Mouse (Mus musculus): ENCODE measurements at regions not wholly inside any gene's neighbourhood (a gene's known extent, or its start where the extent isn't known, plus 50 kb on each side); places are given as distances from the start of the nearest gene placed in this dataset.

- H3K27ac ChIP-seq (replicated peaks): no peak overlapping the region
- H3K36me3 ChIP-seq (replicated peaks): no peaks in the 10 kb centered on the region
- no peaks in the 10 kb centered on the region for H3K4me1 ChIP-seq
- 85% methylated on average over 5 of the region's 5 CpGs for WGBS
- DNase-seq (ENCODE audit: low spot score): no peak
- H3K27me3 ChIP-seq (replicated peaks; ENCODE audit: low read depth, poor library complexity, severe bottlenecking): no peaks in the 10 kb centered on the region
- no peak overlapping the region for H3K4me3 ChIP-seq
- no peaks in the 10 kb centered on the region for H3K9me3 ChIP-seq
Observed at GRCm38 (mm10) chr5:51397528-51397927, 170.0 kb downstream of the Ppargc1a start.

GRCm38 (mm10) chr5:51391319-51391718, 176.2 kb downstream of the Ppargc1a start:
- no peaks in the 10 kb centered on the region for H3K27me3 ChIP-seq (replicated peaks; ENCODE audit: low read depth, poor library complexity, severe bottlenecking)
- H3K4me1 ChIP-seq: no peaks in the 10 kb centered on the region
- no peaks in the 10 kb centered on the region for H3K36me3 ChIP-seq (replicated peaks)
- WGBS: 89% methylated on average over 8 of the region's 8 CpGs
- H3K27ac ChIP-seq (replicated peaks): no peak overlapping the region
- no peaks in the 10 kb centered on the region for H3K9me3 ChIP-seq
- H3K4me3 ChIP-seq: no peak overlapping the region
- no peak for DNase-seq (ENCODE audit: low spot score)

GRCm38 (mm10) chr5:51387751-51388150, 179.8 kb downstream of the Ppargc1a start:
- Histone ChIP-seq H3K4me1 (no peaks in the 10 kb centered on the region), H3K27me3 (replicated peaks; ENCODE audit: low read depth, poor library complexity, severe bottlenecking) (no peaks in the 10 kb centered on the region), H3K36me3 (replicated peaks) (no peaks in the 10 kb centered on the region), H3K9me3 (no peaks in the 10 kb centered on the region), H3K4me3 (no peak overlapping the region), H3K27ac (replicated peaks) (no peak overlapping the region)
- DNase-seq (ENCODE audit: low spot score): no peak
- WGBS: 58% methylated on average over 2 of the region's 2 CpGs

- Histone ChIP-seq H3K36me3 (replicated peaks) (no peaks in the 10 kb centered on the region), H3K9me3 (no peaks in the 10 kb centered on the region), H3K4me1 (no peaks in the 10 kb centered on the region), H3K27ac (replicated peaks) (no peak overlapping the region), H3K4me3 (no peak overlapping the region), H3K27me3 (replicated peaks; ENCODE audit: low read depth, poor library complexity, severe bottlenecking) (no peaks in the 10 kb centered on the region)
- WGBS: 83% methylated on average over 3 of the region's 3 CpGs
- DNase-seq (ENCODE audit: low spot score): no peak
Observed at GRCm38 (mm10) chr5:51386409-51386808, 181.1 kb downstream of the Ppargc1a start.

- H3K27me3 ChIP-seq (replicated peaks; ENCODE audit: low read depth, poor library complexity, severe bottlenecking): no peaks in the 10 kb centered on the region
- 88% methylated on average over 6 of the region's 6 CpGs for WGBS
- no peak for DNase-seq (ENCODE audit: low spot score)
- H3K4me3 ChIP-seq: no peak overlapping the region
- H3K36me3 ChIP-seq (replicated peaks): no peaks in the 10 kb centered on the region
- no peaks in the 10 kb centered on the region for H3K9me3 ChIP-seq
- no peaks in the 10 kb centered on the region for H3K4me1 ChIP-seq
- no peak overlapping the region for H3K27ac ChIP-seq (replicated peaks)
Observed at GRCm38 (mm10) chr5:51384278-51384677, 183.2 kb downstream of the Ppargc1a start.

- H3K36me3 ChIP-seq (replicated peaks): no peaks in the 10 kb centered on the region
- 93% methylated on average over 1 of the region's 1 CpGs for WGBS
- no peaks in the 10 kb centered on the region for H3K9me3 ChIP-seq
- no peaks in the 10 kb centered on the region for H3K4me1 ChIP-seq
- H3K4me3 ChIP-seq: no peak overlapping the region
- no peak overlapping the region for H3K27ac ChIP-seq (replicated peaks)
- H3K27me3 ChIP-seq (replicated peaks; ENCODE audit: low read depth, poor library complexity, severe bottlenecking): no peaks in the 10 kb centered on the region
- no peak for DNase-seq (ENCODE audit: low spot score)
Observed at GRCm38 (mm10) chr5:51359101-51359500, 208.4 kb downstream of the Ppargc1a start.

- H3K36me3 ChIP-seq (replicated peaks): no peaks in the 10 kb centered on the region
- H3K9me3 ChIP-seq: no peaks in the 10 kb centered on the region
- no peaks in the 10 kb centered on the region for H3K27me3 ChIP-seq (replicated peaks; ENCODE audit: low read depth, poor library complexity, severe bottlenecking)
- DNase-seq (ENCODE audit: low spot score): no peak
- H3K4me3 ChIP-seq: no peak overlapping the region
- no peak overlapping the region for H3K27ac ChIP-seq (replicated peaks)
- no peaks in the 10 kb centered on the region for H3K4me1 ChIP-seq
- WGBS: 70% methylated on average over 2 of the region's 2 CpGs
Observed at GRCm38 (mm10) chr5:51348256-51348655, 219.3 kb downstream of the Ppargc1a start.

- no peak for DNase-seq (ENCODE audit: low spot score)
- H3K9me3 ChIP-seq: no peaks in the 10 kb centered on the region
- H3K4me1 ChIP-seq: no peaks in the 10 kb centered on the region
- H3K4me3 ChIP-seq: no peak overlapping the region
- H3K27me3 ChIP-seq (replicated peaks; ENCODE audit: low read depth, poor library complexity, severe bottlenecking): no peaks in the 10 kb centered on the region
- H3K27ac ChIP-seq (replicated peaks): no peak overlapping the region
- 97% methylated on average over 3 of the region's 3 CpGs for WGBS
- no peaks in the 10 kb centered on the region for H3K36me3 ChIP-seq (replicated peaks)
Observed at GRCm38 (mm10) chr5:51329142-51329541, 238.4 kb downstream of the Ppargc1a start.

GRCm38 (mm10) chr5:51289191-51289590, 278.3 kb downstream of the Ppargc1a start:
- Histone ChIP-seq H3K9me3 (no peaks in the 10 kb centered on the region), H3K4me1 (no peaks in the 10 kb centered on the region), H3K4me3 (no peak overlapping the region), H3K36me3 (replicated peaks) (no peaks in the 10 kb centered on the region), H3K27me3 (replicated peaks; ENCODE audit: low read depth, poor library complexity, severe bottlenecking) (no peaks in the 10 kb centered on the region), H3K27ac (replicated peaks) (no peak overlapping the region)
- WGBS: 75% methylated on average over 1 of the region's 1 CpGs
- no peak for DNase-seq (ENCODE audit: low spot score)

GRCm38 (mm10) chr5:51288234-51288633, 279.3 kb downstream of the Ppargc1a start:
- H3K27me3 ChIP-seq (replicated peaks; ENCODE audit: low read depth, poor library complexity, severe bottlenecking): no peaks in the 10 kb centered on the region
- no peak for DNase-seq (ENCODE audit: low spot score)
- H3K27ac ChIP-seq (replicated peaks): no peak overlapping the region
- no peaks in the 10 kb centered on the region for H3K36me3 ChIP-seq (replicated peaks)
- 82% methylated on average over 2 of the region's 2 CpGs for WGBS
- H3K4me1 ChIP-seq: no peaks in the 10 kb centered on the region
- H3K4me3 ChIP-seq: no peak overlapping the region
- no peaks in the 10 kb centered on the region for H3K9me3 ChIP-seq

GRCm38 (mm10) chr5:51241156-51241555, 326.4 kb downstream of the Ppargc1a start:
- DNase-seq (ENCODE audit: low spot score): no peak
- no peaks in the 10 kb centered on the region for H3K4me1 ChIP-seq
- no peaks in the 10 kb centered on the region for H3K9me3 ChIP-seq
- 48% methylated on average over 2 of the region's 2 CpGs for WGBS
- H3K27ac ChIP-seq (replicated peaks): no peak overlapping the region
- no peak overlapping the region for H3K4me3 ChIP-seq
- no peaks in the 10 kb centered on the region for H3K36me3 ChIP-seq (replicated peaks)
- H3K27me3 ChIP-seq (replicated peaks; ENCODE audit: low read depth, poor library complexity, severe bottlenecking): no peaks in the 10 kb centered on the region

GRCm38 (mm10) chr5:51234004-51234355, 333.5 kb downstream of the Ppargc1a start:
- 84% methylated on average over 2 of the region's 2 CpGs for WGBS
- H3K27me3 ChIP-seq (replicated peaks; ENCODE audit: low read depth, poor library complexity, severe bottlenecking): no peaks in the 10 kb centered on the region
- H3K27ac ChIP-seq (replicated peaks): no peak overlapping the region
- H3K36me3 ChIP-seq (replicated peaks): no peaks in the 10 kb centered on the region
- no peaks in the 10 kb centered on the region for H3K4me1 ChIP-seq
- DNase-seq (ENCODE audit: low spot score): no peak
- H3K4me3 ChIP-seq: no peak overlapping the region
- H3K9me3 ChIP-seq: no peaks in the 10 kb centered on the region

- WGBS: 73% methylated on average over 5 of the region's 5 CpGs
- H3K27me3 ChIP-seq (replicated peaks; ENCODE audit: low read depth, poor library complexity, severe bottlenecking): no peaks in the 10 kb centered on the region
Observed at GRCm38 (mm10) chr5:51233271-51234003, 334.1 kb downstream of the Ppargc1a start.

More at GRCm38 (mm10) chr5:51233271-51234003, 334.1 kb downstream of the Ppargc1a start:
- no peak for DNase-seq (ENCODE audit: low spot score)
- no peaks in the 10 kb centered on the region for H3K36me3 ChIP-seq (replicated peaks)
- H3K9me3 ChIP-seq: no peaks in the 10 kb centered on the region
- H3K4me1 ChIP-seq: no peaks in the 10 kb centered on the region
- no peak overlapping the region for H3K4me3 ChIP-seq
- no peak overlapping the region for H3K27ac ChIP-seq (replicated peaks)

Data from embryonic facial prominence, embryonic 10.5 days (tissue).